Mouse (Mus musculus) right cerebral cortex, postnatal 25 days (tissue): Measurements from ENCODE around the gene Actl7a.

Experiments used
- DNase-seq: peaks from one replicate; pipeline ENCODE4 v3.0.0; 2022

Actl7a gene

GRCm38 (mm10) chr4:56743363-56744195, at the start of gene Actl7a:
Actl7a (plus strand) TSS chr4:56743413.
- no peak for DNase-seq

GRCm38 (mm10) chr4:56696401-56696800, 46.8 kb upstream of the Actl7a start:
- DNase-seq = no peak

GRCm38 (mm10) chr4:56698671-56699070, 44.5 kb upstream of the Actl7a start:
- DNase-seq = no peak

GRCm38 (mm10) chr4:56702234-56702633, 41.0 kb upstream of the Actl7a start:
- DNase-seq = no peak

- DNase-seq = peak; percentile 55
Measured at GRCm38 (mm10) chr4:56713155-56713554, 30.1 kb upstream of the Actl7a start.

- no peak for DNase-seq
Measured at GRCm38 (mm10) chr4:56716801-56717200, 26.4 kb upstream of the Actl7a start.

GRCm38 (mm10) chr4:56717932-56718331, 25.3 kb upstream of the Actl7a start:
- DNase-seq = no peak

GRCm38 (mm10) chr4:56718573-56719442, 24.4 kb upstream of the Actl7a start:
- DNase-seq = no peak

GRCm38 (mm10) chr4:56719456-56719855, 23.8 kb upstream of the Actl7a start:
- no peak for DNase-seq

GRCm38 (mm10) chr4:56720403-56720802, 22.8 kb upstream of the Actl7a start:
- DNase-seq = no peak

GRCm38 (mm10) chr4:56721469-56721868, 21.7 kb upstream of the Actl7a start:
- DNase-seq = no peak

- no peak for DNase-seq
Measured at GRCm38 (mm10) chr4:56722346-56722745, 20.9 kb upstream of the Actl7a start.

- no peak for DNase-seq
Measured at GRCm38 (mm10) chr4:56723237-56723636, 20.0 kb upstream of the Actl7a start.

GRCm38 (mm10) chr4:56725839-56726238, 17.4 kb upstream of the Actl7a start:
- no peak for DNase-seq

GRCm38 (mm10) chr4:56740020-56740485, 3.2 kb upstream of the Actl7a start, which contains the start of gene Gm26657:
Gm26657 (plus strand) TSS chr4:56740070.
- DNase-seq = no peak

GRCm38 (mm10) chr4:56740611-56741010, 2.6 kb upstream of the Actl7a start:
- no peak for DNase-seq

- DNase-seq = no peak
Measured at GRCm38 (mm10) chr4:56741041-56741493, 2.1 kb upstream of the Actl7a start, which contains the start of gene Actl7b. Actl7b (minus strand) TSS chr4:56741443.

GRCm38 (mm10) chr4:56742698-56743097, 515 bp upstream of the Actl7a start:
- DNase-seq = no peak

GRCm38 (mm10) chr4:56746345-56746744, 3.1 kb downstream of the Actl7a start:
- no peak for DNase-seq

GRCm38 (mm10) chr4:56747456-56747855, 4.2 kb downstream of the Actl7a start:
- DNase-seq = no peak

- DNase-seq = no peak
Measured at GRCm38 (mm10) chr4:56756021-56756420, 12.8 kb downstream of the Actl7a start.

- DNase-seq = no peak
Measured at GRCm38 (mm10) chr4:56756966-56757600, 13.9 kb downstream of the Actl7a start.

- DNase-seq = no peak
Measured at GRCm38 (mm10) chr4:56757693-56758092, 14.5 kb downstream of the Actl7a start.
